Mouse (Mus musculus) heart, embryonic 11.5 days (tissue): ENCODE results near the gene Jak3. TPM values are rescaled to one million over a fixed set of nuclear protein-coding genes. Genes with fewer than 3 reads are reported as not detected.
A peak's percentile ranks its signal among the peaks of the same experiment; 100 is the strongest.

Source experiments
- ATAC-seq: fragments of 200-750 bp; cut with Nextera tagmentation; replicated peaks from 2 replicates; pipeline ENCODE4 v1.8.0; 2017; ENCODE audit warnings: moderate library complexity; ENCODE audit not compliant: insufficient number of reproducible peaks, low FRiP score, low TSS enrichment
- H3K27ac ChIP-seq: fragments of 300-500 bp; sonication (generic); 2 replicates; pipeline ENCODE4 v1.5.1; 2014; ENCODE audit warnings: mild to moderate bottlenecking, low read depth, low read length
- H3K27me3 ChIP-seq: fragments of 300-500 bp; sonication (generic); 2 replicates; pipeline ENCODE4 v1.6.1; 2014; ENCODE audit warnings: mild to moderate bottlenecking, low read length, mixed read lengths; ENCODE audit not compliant: control insufficient read depth, insufficient read depth
- H3K36me3 ChIP-seq: fragments of 300-500 bp; sonication (generic); 2 replicates; pipeline ENCODE4 v1.6.1; 2014; ENCODE audit warnings: mild to moderate bottlenecking, low read length, moderate library complexity, mixed read lengths; ENCODE audit not compliant: control insufficient read depth, insufficient read depth
- H3K4me1 ChIP-seq: fragments of 300-500 bp; sonication (generic); 2 replicates; pipeline ENCODE4 v1.6.1; 2014; ENCODE audit warnings: low read length; ENCODE audit not compliant: control insufficient read depth, insufficient read depth
- H3K4me2 ChIP-seq: fragments of 300-500 bp; sonication (generic); 2 replicates; pipeline ENCODE4 v1.6.1; 2014; ENCODE audit warnings: mild to moderate bottlenecking, moderate library complexity
- H3K4me3 ChIP-seq: fragments of 300-500 bp; sonication (generic); 2 replicates; pipeline ENCODE4 v1.5.1; 2014; ENCODE audit warnings: low read depth, low read length
- H3K9ac ChIP-seq: fragments of 300-500 bp; sonication (generic); 2 replicates; pipeline ENCODE4 v1.6.1; 2014; ENCODE audit warnings: mild to moderate bottlenecking, low read depth, low read length, moderate library complexity
- H3K9me3 ChIP-seq: fragments of 300-500 bp; sonication (generic); replicated peaks from 2 replicates; pipeline ENCODE4 v1.6.1; 2016; ENCODE audit warnings: low read length; ENCODE audit not compliant: control insufficient read depth
- WGBS: fragments of 180-500 bp; shearing (Covaris S2); extraction: QIAGEN DNeasy Blood & Tissue Kit; methylation state at CpG from one replicate; pipeline ENCODE4 v1.1.7; 2014; ENCODE audit not compliant: insufficient replicate concordance; 5-methylcytosine and 5-hydroxymethylcytosine counted together
- polyA plus RNA-seq: library from polyadenylated mRNA; unstranded; fragments of >200 nt; fragmentation: Nextera tagmentation; extraction: Ambion mirVana; gene quantifications from 2 replicates; pipeline ENCODE4 v1.2.1, GENCODE M21; 2014

Jak3 gene
- polyA plus RNA-seq, 1 experiment from 2014 or later = 4.9 TPM

DNA sequence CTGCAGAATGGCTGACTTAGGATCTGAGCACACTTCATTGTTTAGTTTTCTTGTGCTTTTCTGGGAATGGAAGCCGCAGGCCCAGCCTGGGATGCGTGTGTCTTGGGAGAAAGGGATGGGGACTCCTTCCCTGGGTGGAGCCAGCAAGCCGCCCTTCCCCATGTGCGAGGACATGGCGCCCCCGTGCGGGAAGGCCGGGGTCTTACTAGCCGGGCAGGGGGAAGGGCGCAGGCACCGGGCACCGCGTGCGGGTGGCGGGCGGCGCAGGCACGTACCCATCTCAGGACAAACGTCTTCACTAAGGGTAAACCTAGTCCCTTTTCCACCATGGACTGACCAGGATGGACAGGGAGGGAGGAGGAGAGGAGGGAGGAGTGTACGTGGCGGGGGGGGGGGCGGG, 42.9 kb upstream of the Jak3 start:
- Histone ChIP-seq H3K27me3 (peaks cover 59% of the 10 kb centered on the region), H3K4me2 (no peak overlapping the region; the same call in 1 of the 2 replicates)
- 9% methylated on average over 18 of the region's 22 CpGs for WGBS

DNA sequence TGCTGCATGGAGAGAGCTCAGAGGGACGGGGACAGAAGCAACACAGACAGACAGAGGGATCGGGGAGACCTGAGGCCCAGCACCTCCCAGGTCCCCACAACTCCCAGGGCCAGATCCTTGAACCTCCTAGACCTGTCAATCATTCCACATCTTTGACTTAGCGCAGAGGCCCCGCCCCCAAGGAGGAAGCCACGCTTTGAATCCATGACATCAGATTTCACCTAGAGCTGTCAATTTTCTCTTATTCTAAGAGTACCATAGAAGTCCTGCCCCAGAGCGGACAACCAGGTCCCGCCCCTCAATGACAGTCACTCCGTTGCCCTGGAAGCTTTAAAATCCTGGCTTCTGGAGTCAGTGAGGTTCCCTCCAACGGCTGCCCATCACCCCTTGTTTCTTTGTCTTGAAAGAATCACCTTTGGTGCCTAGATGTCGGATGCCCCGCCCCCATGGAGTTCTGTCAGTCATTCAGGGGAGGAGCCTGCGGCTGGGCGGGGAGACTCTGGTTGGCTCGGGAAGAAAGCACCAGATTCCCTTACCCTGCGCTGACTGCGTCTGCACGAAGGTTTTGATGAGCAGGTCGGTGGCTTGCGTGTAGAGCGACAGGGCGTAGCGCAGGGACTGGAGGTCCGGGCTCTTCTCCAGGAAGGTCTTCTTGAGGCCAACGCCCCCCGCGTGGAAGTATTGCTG, 42.0 kb upstream of the Jak3 start:
- ATAC-seq = no peak

More for the DNA sequence above, 42.9 kb upstream of the Jak3 start:
- no peaks in the 10 kb centered on the region for H3K36me3 ChIP-seq
- no peak overlapping the region for H3K27ac ChIP-seq
- H3K4me1 ChIP-seq = peaks cover 21% of the 10 kb centered on the region
- no peak overlapping the region for H3K4me3 ChIP-seq
- no peak for ATAC-seq
- no peak overlapping the region for H3K9ac ChIP-seq
- peaks cover 11% of the 10 kb centered on the region for H3K9me3 ChIP-seq

DNA sequence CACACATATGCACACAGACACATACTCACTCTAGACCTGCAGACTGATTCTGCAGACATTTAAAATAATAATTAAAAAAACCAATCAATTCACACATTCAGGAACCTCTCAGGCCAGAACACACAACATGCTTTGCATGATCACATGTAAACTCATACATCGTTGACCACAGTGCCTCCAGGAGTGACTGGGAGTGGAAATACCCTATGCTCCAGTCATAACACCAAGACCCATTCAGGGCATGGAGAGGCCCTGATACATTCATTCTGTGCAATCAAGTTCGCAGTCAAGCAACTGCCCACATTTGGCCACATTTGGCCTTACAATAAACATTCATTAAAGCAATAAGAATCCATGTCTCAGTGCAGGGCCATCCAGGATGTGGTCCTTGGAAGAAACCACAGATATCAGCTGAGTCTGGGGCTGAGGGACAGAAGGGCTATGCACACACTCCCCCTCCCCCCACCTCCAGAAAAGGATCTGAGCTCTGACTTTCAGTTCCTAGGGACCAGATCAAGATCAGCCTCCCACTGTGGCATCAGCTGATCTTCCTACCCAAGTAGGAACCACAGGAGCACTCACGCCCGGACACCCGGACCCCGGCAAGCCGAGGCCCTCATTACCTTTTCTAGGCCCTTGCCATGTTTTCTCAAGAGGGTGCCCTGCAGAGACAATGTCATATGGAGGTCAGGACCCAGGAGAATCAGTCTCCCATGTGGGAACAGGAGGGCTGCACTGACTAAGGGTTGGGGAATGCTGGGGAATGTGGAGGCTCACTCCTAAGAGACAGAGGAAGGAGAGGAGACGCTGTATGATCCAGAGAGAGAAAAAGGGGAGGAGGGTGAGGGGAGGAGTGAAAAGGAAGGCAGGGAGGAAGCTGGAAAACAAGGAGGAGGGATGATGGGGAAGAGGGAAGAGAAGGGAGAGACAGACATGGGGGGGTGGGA, 38.7 kb upstream of the Jak3 start:
- Histone ChIP-seq H3K9ac (no peak overlapping the region), H3K9me3 (peaks cover 9% of the 10 kb centered on the region), H3K4me1 (peaks cover 8% of the 10 kb centered on the region), H3K27ac (no peak overlapping the region), H3K4me3 (no peak overlapping the region), H3K36me3 (no peaks in the 10 kb centered on the region), H3K27me3 (peaks cover 40% of the 10 kb centered on the region), H3K4me2 (no peak overlapping the region)
- WGBS = 45% methylated on average over 8 of the region's 8 CpGs
- no peak for ATAC-seq

More for the DNA sequence above, 42.0 kb upstream of the Jak3 start:
- Histone ChIP-seq H3K9me3 (peaks cover 11% of the 10 kb centered on the region), H3K4me3 (peak overlapping the region; percentile 19; the same call in 1 of the 2 replicates), H3K9ac (no peak overlapping the region), H3K27ac (no peak overlapping the region), H3K27me3 (peaks cover 59% of the 10 kb centered on the region), H3K36me3 (no peaks in the 10 kb centered on the region), H3K4me1 (peaks cover 15% of the 10 kb centered on the region), H3K4me2 (peak overlapping the region; percentile 53)
- 2% methylated on average over 26 of the region's 26 CpGs for WGBS

DNA sequence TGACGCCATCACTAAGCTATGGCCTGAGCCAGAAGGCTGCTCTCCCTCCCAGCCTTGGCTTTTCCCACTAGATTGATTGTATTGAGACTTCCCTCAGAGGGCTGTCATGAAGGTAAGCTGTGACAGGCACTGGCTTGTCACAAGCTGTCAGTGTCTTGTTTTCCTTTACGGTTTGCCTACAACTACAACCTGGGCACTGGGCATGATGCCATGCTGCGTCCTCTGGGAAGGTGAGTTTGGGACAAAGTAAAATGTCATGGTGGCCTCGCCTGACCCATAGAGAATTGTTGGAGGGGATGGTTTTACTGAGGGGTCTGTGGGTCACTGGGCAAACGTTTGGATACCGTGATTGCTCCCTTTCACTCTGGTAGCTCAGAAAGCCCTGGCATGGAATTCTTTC, 37.8 kb upstream of the Jak3 start:
- Histone ChIP-seq H3K4me3 (no peak overlapping the region), H3K9me3 (no peaks in the 10 kb centered on the region), H3K9ac (no peak overlapping the region), H3K4me1 (peaks cover 8% of the 10 kb centered on the region), H3K27me3 (peaks cover 32% of the 10 kb centered on the region), H3K4me2 (no peak overlapping the region), H3K36me3 (no peaks in the 10 kb centered on the region), H3K27ac (no peak overlapping the region)
- no peak for ATAC-seq
- 71% methylated on average over 6 of the region's 6 CpGs for WGBS

DNA sequence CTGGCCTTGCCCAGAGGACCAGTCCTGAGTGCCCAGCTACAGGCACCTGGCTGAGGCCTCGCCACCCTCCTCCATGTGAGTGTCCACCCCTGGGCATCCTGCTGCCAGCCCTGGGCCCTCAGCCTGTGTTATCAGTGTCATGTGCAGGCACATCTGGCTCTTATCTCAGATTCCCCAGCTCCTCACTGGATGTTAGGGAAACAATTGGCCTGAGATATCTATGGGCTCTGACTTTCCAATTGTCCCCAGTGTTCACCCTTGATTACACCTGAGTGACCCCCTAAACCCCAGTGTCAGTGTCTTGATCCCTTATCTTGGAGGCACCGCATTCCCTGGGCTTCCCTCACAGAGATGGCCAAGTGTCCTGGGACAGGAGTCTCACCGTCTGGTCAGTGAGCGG, 36.8 kb upstream of the Jak3 start:
- peaks cover 23% of the 10 kb centered on the region for H3K27me3 ChIP-seq
- H3K4me1 ChIP-seq = peaks cover 5% of the 10 kb centered on the region
- no peak overlapping the region for H3K27ac ChIP-seq
- H3K36me3 ChIP-seq = no peaks in the 10 kb centered on the region
- ATAC-seq = no peak
- H3K9ac ChIP-seq = no peak overlapping the region
- H3K4me3 ChIP-seq = no peak overlapping the region
- 72% methylated on average over 4 of the region's 4 CpGs for WGBS
- no peak overlapping the region for H3K4me2 ChIP-seq
- no peaks in the 10 kb centered on the region for H3K9me3 ChIP-seq

DNA sequence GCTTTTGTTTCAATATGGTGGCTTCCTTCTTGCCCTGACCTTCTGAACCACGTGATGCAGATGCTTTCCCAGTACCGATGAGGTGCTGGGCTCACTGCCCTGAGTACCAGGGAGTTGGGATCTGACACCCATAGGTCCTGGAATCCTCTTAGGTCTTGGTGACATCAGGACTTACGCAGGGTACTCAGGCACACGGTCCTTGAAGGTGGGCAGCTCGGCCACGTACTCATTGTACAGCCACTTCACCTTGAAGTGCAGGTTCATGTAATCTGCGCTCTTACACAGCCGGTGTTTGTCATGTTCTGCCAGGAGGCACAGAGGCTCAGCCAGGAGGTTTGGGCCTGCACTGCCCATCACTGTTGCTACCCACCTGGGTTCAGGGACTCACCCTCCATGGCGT, 30.6 kb upstream of the Jak3 start:
- Histone ChIP-seq H3K9me3 (no peaks in the 10 kb centered on the region), H3K27me3 (peaks cover 11% of the 10 kb centered on the region), H3K4me2 (no peak overlapping the region), H3K4me1 (no peaks in the 10 kb centered on the region), H3K4me3 (no peak overlapping the region), H3K36me3 (no peaks in the 10 kb centered on the region), H3K27ac (no peak overlapping the region), H3K9ac (no peak overlapping the region)
- ATAC-seq = no peak
- 66% methylated on average over 9 of the region's 9 CpGs for WGBS

DNA sequence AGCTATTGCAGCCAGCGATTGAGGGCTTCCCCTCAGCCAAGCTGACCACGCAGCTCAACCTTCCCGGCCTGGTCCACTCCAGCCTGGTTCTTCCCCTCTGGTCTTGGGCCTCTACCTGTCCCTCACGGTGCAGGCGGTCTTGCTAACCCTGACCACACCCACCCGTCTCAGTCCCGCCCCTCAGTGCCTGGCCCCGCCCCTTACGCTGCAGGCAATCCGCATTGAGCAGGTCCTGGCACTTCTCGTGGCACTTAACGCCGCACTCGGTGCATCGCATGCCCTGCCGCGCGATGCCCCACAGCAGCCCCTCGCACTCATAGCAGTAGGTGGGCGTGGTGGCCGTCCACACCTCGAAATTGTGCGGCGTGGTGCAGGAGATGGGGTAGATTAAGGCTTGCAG, 21.5 kb upstream of the Jak3 start:
- Histone ChIP-seq H3K27ac (no peak overlapping the region), H3K36me3 (no peaks in the 10 kb centered on the region), H3K9me3 (no peaks in the 10 kb centered on the region), H3K27me3 (peaks cover 65% of the 10 kb centered on the region), H3K4me3 (peak overlapping the region; percentile 1; the same call in 1 of the 2 replicates), H3K4me1 (no peaks in the 10 kb centered on the region; the same call in 1 of the 2 replicates), H3K9ac (no peak overlapping the region), H3K4me2 (peak overlapping the region; percentile 12; the same call in 1 of the 2 replicates)
- WGBS = 1% methylated on average over 24 of the region's 24 CpGs
- ATAC-seq = 0 out of 2 replicates have a peak, but pooled peaks have one; percentile 32

DNA sequence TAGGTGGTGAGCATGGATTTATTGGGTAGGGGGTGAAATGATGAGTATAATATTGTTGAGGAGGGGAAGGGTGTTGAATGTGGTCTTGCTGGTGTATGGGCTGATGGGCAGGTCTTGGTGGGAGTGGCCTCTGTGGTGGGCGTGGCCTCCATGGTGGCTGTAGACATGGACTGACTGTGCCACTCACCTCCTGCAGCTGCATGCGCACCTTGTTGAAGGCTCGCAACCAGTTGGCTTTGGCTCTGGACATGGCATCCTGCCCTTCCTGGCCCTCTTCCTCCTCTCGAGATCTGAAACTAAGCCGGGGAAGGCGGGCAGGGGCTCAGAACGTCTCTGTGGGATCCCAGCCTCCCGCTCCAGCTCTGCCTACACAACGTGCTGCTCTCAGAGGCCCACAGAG, 18.3 kb upstream of the Jak3 start:
- no peak for ATAC-seq
- H3K36me3 ChIP-seq = no peaks in the 10 kb centered on the region
- 21% methylated on average over 9 of the region's 9 CpGs for WGBS

More for the DNA sequence above, 18.3 kb upstream of the Jak3 start:
- Histone ChIP-seq H3K27ac (no peak overlapping the region), H3K4me3 (no peak overlapping the region), H3K4me1 (peaks cover 3% of the 10 kb centered on the region; the same call in 1 of the 2 replicates), H3K9me3 (no peaks in the 10 kb centered on the region), H3K27me3 (peaks cover 92% of the 10 kb centered on the region), H3K9ac (no peak overlapping the region), H3K4me2 (no peak overlapping the region)
